Mouse (Mus musculus): ENCODE data around the gene Trex1. TPM values are rescaled to one million over a fixed set of nuclear protein-coding genes. Genes with fewer than 3 reads are reported as not detected.

Trex1 gene
- polyA plus RNA-seq (2015; fragmentation: Nextera tagmentation; extraction: Ambion mirVana): 12.5 and 14.5 TPM in 2 replicates

DNA sequence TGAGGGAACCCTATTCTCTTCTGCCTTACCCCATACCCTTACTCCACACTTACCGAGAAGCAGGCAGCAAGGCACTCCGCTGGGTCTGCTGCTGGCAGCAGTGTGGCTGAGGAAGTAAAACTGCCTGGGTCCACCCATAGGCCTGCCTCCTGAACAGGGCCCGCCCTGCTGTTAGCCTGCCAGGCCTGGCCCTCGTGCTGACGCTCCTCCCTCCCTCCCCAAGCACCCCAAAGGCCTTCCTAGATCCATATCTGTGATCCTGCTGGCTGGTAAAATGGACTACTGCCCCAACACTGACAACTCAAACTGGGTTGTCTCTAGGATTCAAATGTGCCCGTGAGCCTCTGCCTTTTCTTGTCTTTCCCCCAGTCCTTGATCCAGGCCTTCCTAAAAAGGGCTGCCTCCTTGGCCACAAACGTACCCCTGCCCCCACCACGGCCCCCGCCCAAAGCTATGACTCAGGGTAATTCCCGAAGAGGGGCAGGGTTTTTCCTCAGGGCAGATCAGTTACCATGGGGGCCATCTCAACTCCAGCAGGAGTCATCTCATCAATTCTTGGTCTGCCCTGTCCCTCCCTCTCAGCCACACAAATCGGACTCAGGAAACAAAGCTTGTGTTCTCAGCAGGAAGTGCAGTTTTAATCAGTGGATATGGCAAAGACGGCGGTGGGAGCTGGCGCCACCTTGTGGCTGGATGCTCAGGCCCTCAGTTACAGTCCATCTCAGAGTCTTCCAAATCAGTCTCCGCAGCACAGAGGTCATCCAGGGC lies at the start of gene Trex1:
Trex1 (minus strand) TSS at position 599 of the 768 bp plus-strand sequence.
- Histone ChIP-seq H3K36me3 (ENCODE audit: control insufficient read depth, insufficient read depth) (peaks cover 26% of the 10 kb centered on the region), H3K4me3 (ENCODE audit: low read length) (peak within 1 kb of the TSS; percentile 57), H3K27ac (ENCODE audit: low read length) (peak within 1 kb of the TSS; percentile 90), H3K4me1 (ENCODE audit: control insufficient read depth, insufficient read depth, low read length) (peaks cover 19% of the 10 kb centered on the region), H3K9me3 (replicated peaks; ENCODE audit: control insufficient read depth, low read length) (no peaks in the 10 kb centered on the region), H3K4me2 (ENCODE audit: low read depth, low read length) (peak within 1 kb of the TSS; percentile 79), H3K27me3 (ENCODE audit: control insufficient read depth, insufficient read depth, low read length) (no peaks in the 10 kb centered on the region), H3K9ac (ENCODE audit: low read length) (peak within 1 kb of the TSS; percentile 76)
- 9% methylated on average over 15 of the region's 15 CpGs for WGBS
- peak; percentile 85 for ATAC-seq (replicated peaks; ENCODE audit: extremely low read depth, insufficient read depth, low FRiP score)

DNA sequence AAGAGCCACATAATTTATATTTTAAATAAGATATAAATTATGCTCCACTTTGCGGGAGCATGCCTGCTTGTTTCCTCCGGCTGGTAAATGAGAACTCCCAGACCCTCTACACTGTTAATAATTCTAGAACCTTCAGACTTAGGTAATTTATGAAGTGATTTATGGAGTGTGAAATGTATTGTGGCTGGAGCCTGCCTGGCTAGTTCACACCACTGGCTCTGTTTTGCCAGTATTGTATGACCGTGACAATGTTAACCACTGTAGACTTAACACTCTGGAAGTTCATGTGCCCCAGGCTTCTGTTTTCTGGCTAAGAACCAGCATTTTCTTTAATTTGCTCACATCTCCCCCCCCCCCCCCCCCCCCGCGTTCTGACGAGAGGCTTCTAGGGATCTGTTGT lies 47.8 kb upstream of the Trex1 start:
- Histone ChIP-seq H3K4me1 (ENCODE audit: control insufficient read depth, insufficient read depth, low read length) (peaks cover 23% of the 10 kb centered on the region), H3K27me3 (ENCODE audit: control insufficient read depth, insufficient read depth, low read length) (no peaks in the 10 kb centered on the region), H3K4me3 (ENCODE audit: low read length) (no peak overlapping the region), H3K4me2 (ENCODE audit: low read depth, low read length) (no peak overlapping the region), H3K27ac (ENCODE audit: low read length) (no peak overlapping the region), H3K9ac (ENCODE audit: low read length) (no peak overlapping the region), H3K9me3 (replicated peaks; ENCODE audit: control insufficient read depth, low read length) (no peaks in the 10 kb centered on the region), H3K36me3 (ENCODE audit: control insufficient read depth, insufficient read depth) (peaks cover 59% of the 10 kb centered on the region)
- 74% methylated on average over 4 of the region's 6 CpGs for WGBS
- no peak for ATAC-seq (replicated peaks; ENCODE audit: extremely low read depth, insufficient read depth, low FRiP score)

DNA sequence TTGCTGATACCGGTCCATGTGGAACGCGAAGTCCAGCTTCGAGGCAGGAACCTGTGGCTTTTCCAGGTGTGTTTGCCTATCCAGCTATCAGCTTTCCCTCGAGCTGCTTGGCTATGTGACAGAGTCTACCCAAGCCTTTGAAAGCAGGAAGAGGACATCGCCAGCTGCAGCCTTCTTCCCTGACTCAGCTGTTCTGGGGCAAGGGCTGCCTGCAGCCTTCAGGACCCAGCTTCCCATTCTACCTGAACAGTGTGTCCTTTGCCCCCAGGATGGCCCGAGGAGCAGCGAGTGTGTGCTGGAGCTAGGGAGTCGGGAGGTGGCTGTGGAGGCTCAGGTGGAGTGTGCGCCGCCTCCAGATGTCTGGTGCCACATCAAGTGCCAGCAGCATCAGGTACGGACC lies 46.1 kb upstream of the Trex1 start:
- 0 out of 2 replicates have a peak overlapping the region, but pooled peaks have one; percentile 12 for H3K9ac ChIP-seq (ENCODE audit: low read length)
- H3K9me3 ChIP-seq (replicated peaks; ENCODE audit: control insufficient read depth, low read length): no peaks in the 10 kb centered on the region
- peaks cover 28% of the 10 kb centered on the region for H3K4me1 ChIP-seq (ENCODE audit: control insufficient read depth, insufficient read depth, low read length)
- 86% methylated on average over 12 of the region's 12 CpGs for WGBS
- H3K27ac ChIP-seq (ENCODE audit: low read length): no peak overlapping the region
- H3K27me3 ChIP-seq (ENCODE audit: control insufficient read depth, insufficient read depth, low read length): no peaks in the 10 kb centered on the region
- no peak overlapping the region for H3K4me2 ChIP-seq (ENCODE audit: low read depth, low read length)
- H3K36me3 ChIP-seq (ENCODE audit: control insufficient read depth, insufficient read depth): peaks cover 46% of the 10 kb centered on the region
- ATAC-seq (replicated peaks; ENCODE audit: extremely low read depth, insufficient read depth, low FRiP score): no peak
- H3K4me3 ChIP-seq (ENCODE audit: low read length): no peak overlapping the region

DNA sequence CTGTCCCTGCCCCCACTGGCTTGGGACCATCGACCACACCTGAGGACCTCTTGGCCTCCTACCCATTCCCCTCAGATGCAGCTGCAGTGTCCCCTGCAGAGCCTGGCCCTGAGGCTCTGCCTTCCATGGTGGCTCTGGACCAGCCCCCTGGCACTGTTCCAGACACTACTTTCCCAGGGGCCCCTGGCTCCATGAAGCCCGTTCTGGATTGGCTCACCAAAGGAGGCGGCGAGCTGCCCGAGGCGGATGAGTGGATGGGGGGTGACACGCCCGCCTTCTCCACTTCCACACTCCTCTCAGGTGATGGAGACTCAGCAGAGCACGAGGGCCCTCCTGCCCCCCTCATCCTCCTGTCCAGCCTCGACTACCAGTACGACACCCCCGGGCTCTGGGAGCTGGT lies 45.5 kb upstream of the Trex1 start:
- WGBS: 51% methylated on average over 12 of the region's 12 CpGs
- Histone ChIP-seq H3K4me1 (ENCODE audit: control insufficient read depth, insufficient read depth, low read length) (peaks cover 32% of the 10 kb centered on the region), H3K27me3 (ENCODE audit: control insufficient read depth, insufficient read depth, low read length) (no peaks in the 10 kb centered on the region), H3K9me3 (replicated peaks; ENCODE audit: control insufficient read depth, low read length) (no peaks in the 10 kb centered on the region), H3K4me3 (ENCODE audit: low read length) (no peak overlapping the region), H3K36me3 (ENCODE audit: control insufficient read depth, insufficient read depth) (peaks cover 41% of the 10 kb centered on the region), H3K4me2 (ENCODE audit: low read depth, low read length) (no peak overlapping the region), H3K9ac (ENCODE audit: low read length) (peak overlapping the region; percentile 34; the same call in 1 of the 2 replicates), H3K27ac (ENCODE audit: low read length) (peak overlapping the region; percentile 32; the same call in 1 of the 2 replicates)
- ATAC-seq (replicated peaks; ENCODE audit: extremely low read depth, insufficient read depth, low FRiP score): peak; percentile 46; the same call in 1 of the 2 replicates

DNA sequence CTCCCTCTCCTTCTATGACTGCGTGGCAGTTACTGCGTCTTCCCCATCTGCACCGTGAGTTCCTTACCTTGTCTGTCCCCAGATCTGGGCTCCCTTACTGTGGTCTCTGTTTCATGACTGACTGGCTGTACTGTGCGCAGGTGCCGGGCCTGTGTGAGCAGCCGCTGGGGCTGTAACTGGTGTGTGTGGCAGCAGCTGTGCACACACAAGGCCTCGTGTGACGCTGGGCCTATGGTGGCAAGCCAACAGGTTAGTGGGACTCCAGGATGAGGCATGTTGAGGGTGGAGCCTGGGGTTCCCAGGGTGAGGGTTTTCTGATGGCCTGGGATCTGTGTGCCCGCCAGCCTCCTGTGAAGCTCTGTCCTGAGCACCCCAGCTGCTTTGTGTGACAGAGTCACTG lies 44.5 kb upstream of the Trex1 start:
- no peak for ATAC-seq (replicated peaks; ENCODE audit: extremely low read depth, insufficient read depth, low FRiP score)
- no peak overlapping the region for H3K4me2 ChIP-seq (ENCODE audit: low read depth, low read length)
- 94% methylated on average over 9 of the region's 9 CpGs for whole genome bisulfite sequencing
- H3K27me3 ChIP-seq (ENCODE audit: control insufficient read depth, insufficient read depth, low read length): no peaks in the 10 kb centered on the region
- peaks cover 35% of the 10 kb centered on the region for H3K36me3 ChIP-seq (ENCODE audit: control insufficient read depth, insufficient read depth)
- H3K9ac ChIP-seq (ENCODE audit: low read length): no peak overlapping the region
- H3K4me1 ChIP-seq (ENCODE audit: control insufficient read depth, insufficient read depth, low read length): peaks cover 41% of the 10 kb centered on the region
- no peaks in the 10 kb centered on the region for H3K9me3 ChIP-seq (replicated peaks; ENCODE audit: control insufficient read depth, low read length)
- no peak overlapping the region for H3K27ac ChIP-seq (ENCODE audit: low read length)
- H3K4me3 ChIP-seq (ENCODE audit: low read length): no peak overlapping the region

DNA sequence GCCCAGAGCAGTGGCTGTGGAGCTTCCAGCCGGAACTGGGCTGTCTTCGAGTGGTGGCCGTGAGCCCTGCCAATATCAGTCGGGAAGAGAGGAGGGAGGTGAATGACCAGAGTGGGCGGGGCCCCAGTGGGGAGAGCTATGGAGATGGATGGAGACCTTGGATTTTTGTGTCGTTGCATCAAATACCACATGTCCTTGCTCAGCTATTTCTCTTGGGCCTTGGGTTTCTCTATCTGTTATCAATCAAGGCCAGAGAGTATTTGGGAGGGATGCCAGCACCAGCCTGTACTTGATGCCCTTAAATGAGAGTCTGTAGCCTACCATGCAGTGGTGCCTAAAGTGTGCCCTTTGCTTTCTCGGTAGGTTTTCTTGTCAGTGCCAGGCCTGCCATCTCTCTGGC lies 43.7 kb upstream of the Trex1 start:
- no peaks in the 10 kb centered on the region for H3K27me3 ChIP-seq (ENCODE audit: control insufficient read depth, insufficient read depth, low read length)
- H3K4me2 ChIP-seq (ENCODE audit: low read depth, low read length): no peak overlapping the region
- H3K36me3 ChIP-seq (ENCODE audit: control insufficient read depth, insufficient read depth): peaks cover 32% of the 10 kb centered on the region
- no peak for ATAC-seq (replicated peaks; ENCODE audit: extremely low read depth, insufficient read depth, low FRiP score)
- no peaks in the 10 kb centered on the region for H3K9me3 ChIP-seq (replicated peaks; ENCODE audit: control insufficient read depth, low read length)
- H3K4me3 ChIP-seq (ENCODE audit: low read length): no peak overlapping the region
- H3K9ac ChIP-seq (ENCODE audit: low read length): 0 out of 2 replicates have a peak overlapping the region, but pooled peaks have one; percentile 28
- H3K4me1 ChIP-seq (ENCODE audit: control insufficient read depth, insufficient read depth, low read length): peaks cover 48% of the 10 kb centered on the region
- peak overlapping the region; percentile 39; the same call in 1 of the 2 replicates for H3K27ac ChIP-seq (ENCODE audit: low read length)
- 50% methylated on average over 7 of the region's 7 CpGs for WGBS

DNA sequence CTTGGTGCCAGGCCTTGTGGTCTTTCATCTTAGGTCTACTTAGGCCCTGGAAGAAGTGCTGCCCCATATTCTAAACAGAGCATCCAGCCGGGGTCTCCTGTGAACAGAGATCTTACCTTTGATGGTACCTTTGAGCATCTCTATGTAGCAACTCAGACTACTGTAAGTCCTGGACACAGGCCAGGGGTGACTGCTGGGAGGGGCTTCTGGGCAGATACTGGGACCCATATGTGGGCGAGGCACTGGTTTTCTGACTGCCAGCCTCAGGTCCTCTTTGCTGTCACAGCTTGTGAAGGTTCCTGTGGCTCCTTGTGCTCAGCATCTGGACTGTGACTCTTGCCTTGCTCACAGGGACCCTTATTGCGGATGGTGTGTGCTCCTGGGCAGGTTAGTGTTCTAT lies 43.0 kb upstream of the Trex1 start:
- peak overlapping the region; percentile 28; the same call in 1 of the 2 replicates for H3K9ac ChIP-seq (ENCODE audit: low read length)
- H3K4me3 ChIP-seq (ENCODE audit: low read length): no peak overlapping the region
- H3K27ac ChIP-seq (ENCODE audit: low read length): peak overlapping the region; percentile 39; the same call in 1 of the 2 replicates
- ATAC-seq (replicated peaks; ENCODE audit: extremely low read depth, insufficient read depth, low FRiP score): no peak
- H3K36me3 ChIP-seq (ENCODE audit: control insufficient read depth, insufficient read depth): peaks cover 28% of the 10 kb centered on the region
- peaks cover 54% of the 10 kb centered on the region for H3K4me1 ChIP-seq (ENCODE audit: control insufficient read depth, insufficient read depth, low read length)
- H3K4me2 ChIP-seq (ENCODE audit: low read depth, low read length): no peak overlapping the region
- H3K9me3 ChIP-seq (replicated peaks; ENCODE audit: control insufficient read depth, low read length): no peaks in the 10 kb centered on the region
- H3K27me3 ChIP-seq (ENCODE audit: control insufficient read depth, insufficient read depth, low read length): no peaks in the 10 kb centered on the region
- 78% methylated on average over 3 of the region's 3 CpGs for WGBS

DNA sequence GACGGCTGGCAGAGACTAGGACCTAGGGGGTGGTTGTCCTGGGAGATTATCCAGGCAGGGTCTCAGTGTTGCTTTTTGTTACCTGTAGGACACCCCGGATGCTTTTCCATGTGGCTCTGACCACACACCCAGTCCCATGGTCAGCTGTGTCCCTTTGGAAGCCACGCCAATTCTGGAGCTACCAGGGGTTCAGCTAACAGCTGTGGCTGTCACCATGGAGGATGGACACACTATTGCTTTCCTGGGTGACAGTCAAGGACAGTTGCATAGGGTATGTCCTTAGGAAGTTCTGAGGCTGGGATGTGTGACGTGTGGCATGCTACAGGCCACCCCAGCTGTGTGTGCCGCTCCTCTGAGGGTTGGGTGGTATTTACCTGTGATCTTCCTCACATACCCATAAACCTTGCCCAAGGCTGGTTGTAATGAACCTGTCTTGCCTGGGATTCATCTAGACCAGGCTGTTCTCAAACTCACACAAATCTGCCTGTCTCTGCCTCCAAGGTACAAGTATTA lies 42.5 kb upstream of the Trex1 start:
- peaks cover 26% of the 10 kb centered on the region for H3K36me3 ChIP-seq (ENCODE audit: control insufficient read depth, insufficient read depth)
- no peaks in the 10 kb centered on the region for H3K9me3 ChIP-seq (replicated peaks; ENCODE audit: control insufficient read depth, low read length)
- H3K9ac ChIP-seq (ENCODE audit: low read length): no peak overlapping the region
- WGBS: 91% methylated on average over 5 of the region's 5 CpGs
- H3K27ac ChIP-seq (ENCODE audit: low read length): no peak overlapping the region
- H3K4me3 ChIP-seq (ENCODE audit: low read length): no peak overlapping the region
- no peak for ATAC-seq (replicated peaks; ENCODE audit: extremely low read depth, insufficient read depth, low FRiP score)
- H3K4me1 ChIP-seq (ENCODE audit: control insufficient read depth, insufficient read depth, low read length): peaks cover 59% of the 10 kb centered on the region
- H3K27me3 ChIP-seq (ENCODE audit: control insufficient read depth, insufficient read depth, low read length): no peaks in the 10 kb centered on the region
- H3K4me2 ChIP-seq (ENCODE audit: low read depth, low read length): no peak overlapping the region

DNA sequence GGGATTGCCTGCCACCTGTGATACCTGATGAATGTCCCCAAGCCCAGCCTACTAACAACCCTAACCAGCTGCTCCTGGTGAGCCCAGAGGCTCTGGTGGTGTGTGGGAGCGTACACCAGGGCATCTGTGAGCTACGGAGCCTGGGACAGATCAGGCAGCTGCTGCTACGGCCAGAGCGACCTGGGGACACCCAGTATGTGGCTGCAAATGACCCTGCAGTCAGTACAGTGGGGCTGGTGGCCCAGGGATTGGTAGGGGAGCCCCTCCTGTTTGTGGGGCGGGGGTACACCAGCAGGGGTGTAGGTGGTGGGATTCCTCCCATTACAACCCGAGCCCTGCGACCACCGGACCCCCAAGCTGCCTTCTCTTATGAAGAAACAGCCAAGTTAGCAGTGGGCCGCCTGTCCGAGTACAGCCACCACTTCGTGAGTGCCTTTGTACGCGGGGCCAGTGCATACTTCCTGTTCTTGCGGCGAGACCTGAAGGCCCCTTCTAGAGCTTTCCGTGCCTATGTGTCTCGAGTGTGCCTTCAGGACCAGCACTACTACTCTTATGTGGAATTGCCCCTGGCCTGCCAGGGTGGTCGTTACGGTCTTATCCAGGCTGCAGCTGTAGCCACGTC lies 40.9 kb upstream of the Trex1 start:
- no peak for ATAC-seq (replicated peaks; ENCODE audit: extremely low read depth, insufficient read depth, low FRiP score)
- 84% methylated on average over 20 of the region's 20 CpGs for WGBS
- H3K4me2 ChIP-seq (ENCODE audit: low read depth, low read length): no peak overlapping the region
- H3K27me3 ChIP-seq (ENCODE audit: control insufficient read depth, insufficient read depth, low read length): no peaks in the 10 kb centered on the region
- no peaks in the 10 kb centered on the region for H3K9me3 ChIP-seq (replicated peaks; ENCODE audit: control insufficient read depth, low read length)
- no peak overlapping the region for H3K27ac ChIP-seq (ENCODE audit: low read length)
- H3K36me3 ChIP-seq (ENCODE audit: control insufficient read depth, insufficient read depth): peaks cover 11% of the 10 kb centered on the region; the same call in 1 of the 2 replicates
- H3K9ac ChIP-seq (ENCODE audit: low read length): peak overlapping the region; percentile 89; the same call in 1 of the 2 replicates
- H3K4me1 ChIP-seq (ENCODE audit: control insufficient read depth, insufficient read depth, low read length): peaks cover 64% of the 10 kb centered on the region
- no peak overlapping the region for H3K4me3 ChIP-seq (ENCODE audit: low read length)
